Mouse (Mus musculus): ENCODE measurements around the gene Arid1a. TPM values are rescaled to one million over a fixed set of nuclear protein-coding genes. Genes with fewer than 3 reads are reported as not detected.

Gene Arid1a
- polyA plus RNA-seq, 1 experiment: 43.7 TPM

GRCm38 (mm10) chr4:133729541-133730093, 27.0 kb downstream of the Arid1a start:
- TF ChIP-seq CTCF (conservative IDR thresholded peaks at IDR 0.05; ENCODE audit: insufficient read depth, insufficient read length, low read depth, low read length) (no peak), POLR2A (IDR thresholded peaks at IDR 0.05; ENCODE audit: low read depth, low read length) (no peak)
- Histone ChIP-seq H3K4me1 (ENCODE audit: control insufficient read depth, insufficient read depth, low read length) (peaks cover 27% of the 10 kb centered on the region), H3K36me3 (ENCODE audit: control insufficient read depth, insufficient read depth, low read length) (no peaks in the 10 kb centered on the region; the same call in 1 of the 2 replicates), H3K27me3 (replicated peaks; ENCODE audit: control insufficient read depth, insufficient read depth, low read length) (no peaks in the 10 kb centered on the region), H3K4me3 (ENCODE audit: insufficient read depth, low read depth, low read length) (no peak overlapping the region), H3K27ac (ENCODE audit: insufficient read depth, low read depth, low read length) (peak overlapping the region; percentile 1)
- WGBS: under 1% methylated on average over 16 of the region's 16 CpGs
- DNase-seq: peak; percentile 98

- 28% methylated on average over 6 of the region's 6 CpGs for WGBS
These were observed 27.6 kb downstream of the Arid1a start for GRCm38 (mm10) chr4:133729007-133729406.

GRCm38 (mm10) chr4:133728256-133728655, 28.3 kb downstream of the Arid1a start:
- no peak overlapping the region for H3K27ac ChIP-seq (ENCODE audit: insufficient read depth, low read depth, low read length)
- H3K4me3 ChIP-seq (ENCODE audit: insufficient read depth, low read depth, low read length): no peak overlapping the region
- WGBS: 35% methylated on average over 9 of the region's 9 CpGs
- no peak for DNase-seq
- TF ChIP-seq CTCF (conservative IDR thresholded peaks at IDR 0.05; ENCODE audit: insufficient read depth, insufficient read length, low read depth, low read length): no peak
- no peak for TF ChIP-seq POLR2A (IDR thresholded peaks at IDR 0.05; ENCODE audit: low read depth, low read length)
- H3K4me1 ChIP-seq (ENCODE audit: control insufficient read depth, insufficient read depth, low read length): peaks cover 19% of the 10 kb centered on the region
- no peaks in the 10 kb centered on the region for H3K27me3 ChIP-seq (replicated peaks; ENCODE audit: control insufficient read depth, insufficient read depth, low read length)
- H3K36me3 ChIP-seq (ENCODE audit: control insufficient read depth, insufficient read depth, low read length): no peaks in the 10 kb centered on the region; the same call in 1 of the 2 replicates

More at GRCm38 (mm10) chr4:133729007-133729406, 27.6 kb downstream of the Arid1a start:
- H3K36me3 ChIP-seq (ENCODE audit: control insufficient read depth, insufficient read depth, low read length): no peaks in the 10 kb centered on the region; the same call in 1 of the 2 replicates
- H3K27ac ChIP-seq (ENCODE audit: insufficient read depth, low read depth, low read length): no peak overlapping the region
- DNase-seq: no peak
- peaks cover 25% of the 10 kb centered on the region for H3K4me1 ChIP-seq (ENCODE audit: control insufficient read depth, insufficient read depth, low read length)
- TF ChIP-seq POLR2A (IDR thresholded peaks at IDR 0.05; ENCODE audit: low read depth, low read length) (no peak), CTCF (conservative IDR thresholded peaks at IDR 0.05; ENCODE audit: insufficient read depth, insufficient read length, low read depth, low read length) (no peak)
- H3K4me3 ChIP-seq (ENCODE audit: insufficient read depth, low read depth, low read length): no peak overlapping the region
- no peaks in the 10 kb centered on the region for H3K27me3 ChIP-seq (replicated peaks; ENCODE audit: control insufficient read depth, insufficient read depth, low read length)

- Histone ChIP-seq H3K4me1 (ENCODE audit: control insufficient read depth, insufficient read depth, low read length) (peaks cover 17% of the 10 kb centered on the region), H3K36me3 (ENCODE audit: control insufficient read depth, insufficient read depth, low read length) (peaks cover 8% of the 10 kb centered on the region), H3K27me3 (replicated peaks; ENCODE audit: control insufficient read depth, insufficient read depth, low read length) (no peaks in the 10 kb centered on the region), H3K4me3 (ENCODE audit: insufficient read depth, low read depth, low read length) (no peak overlapping the region), H3K27ac (ENCODE audit: insufficient read depth, low read depth, low read length) (no peak overlapping the region)
- DNase-seq: no peak
- TF ChIP-seq CTCF (conservative IDR thresholded peaks at IDR 0.05; ENCODE audit: insufficient read depth, insufficient read length, low read depth, low read length) (no peak), POLR2A (IDR thresholded peaks at IDR 0.05; ENCODE audit: low read depth, low read length) (no peak)
- WGBS: 57% methylated on average over 2 of the region's 2 CpGs
These were observed 30.9 kb downstream of the Arid1a start for GRCm38 (mm10) chr4:133725706-133726105.

- Histone ChIP-seq H3K27ac (ENCODE audit: insufficient read depth, low read depth, low read length) (no peak overlapping the region), H3K27me3 (replicated peaks; ENCODE audit: control insufficient read depth, insufficient read depth, low read length) (no peaks in the 10 kb centered on the region), H3K4me3 (ENCODE audit: insufficient read depth, low read depth, low read length) (no peak overlapping the region), H3K36me3 (ENCODE audit: control insufficient read depth, insufficient read depth, low read length) (peaks cover 19% of the 10 kb centered on the region), H3K4me1 (ENCODE audit: control insufficient read depth, insufficient read depth, low read length) (peaks cover 4% of the 10 kb centered on the region; the same call in 1 of the 2 replicates)
- TF ChIP-seq POLR2A (IDR thresholded peaks at IDR 0.05; ENCODE audit: low read depth, low read length) (no peak), CTCF (conservative IDR thresholded peaks at IDR 0.05; ENCODE audit: insufficient read depth, insufficient read length, low read depth, low read length) (no peak)
- DNase-seq: no peak
- 79% methylated on average over 3 of the region's 3 CpGs for WGBS
These were observed 36.8 kb downstream of the Arid1a start for GRCm38 (mm10) chr4:133719791-133720190.

- Histone ChIP-seq H3K27me3 (replicated peaks; ENCODE audit: control insufficient read depth, insufficient read depth, low read length) (no peaks in the 10 kb centered on the region), H3K36me3 (ENCODE audit: control insufficient read depth, insufficient read depth, low read length) (peaks cover 2% of the 10 kb centered on the region; the same call in 1 of the 2 replicates), H3K4me3 (ENCODE audit: insufficient read depth, low read depth, low read length) (no peak overlapping the region), H3K4me1 (ENCODE audit: control insufficient read depth, insufficient read depth, low read length) (peaks cover 18% of the 10 kb centered on the region; the same call in 1 of the 2 replicates), H3K27ac (ENCODE audit: insufficient read depth, low read depth, low read length) (no peak overlapping the region)
- no peak for TF ChIP-seq CTCF (conservative IDR thresholded peaks at IDR 0.05; ENCODE audit: insufficient read depth, insufficient read length, low read depth, low read length)
- no peak for TF ChIP-seq POLR2A (IDR thresholded peaks at IDR 0.05; ENCODE audit: low read depth, low read length)
- WGBS: 53% methylated on average over 5 of the region's 5 CpGs
- DNase-seq: no peak
These were observed 43.8 kb downstream of the Arid1a start for GRCm38 (mm10) chr4:133712755-133713154.

GRCm38 (mm10) chr4:133711307-133712076, 45.1 kb downstream of the Arid1a start:
- Histone ChIP-seq H3K4me3 (ENCODE audit: insufficient read depth, low read depth, low read length) (no peak overlapping the region), H3K27me3 (replicated peaks; ENCODE audit: control insufficient read depth, insufficient read depth, low read length) (no peaks in the 10 kb centered on the region), H3K27ac (ENCODE audit: insufficient read depth, low read depth, low read length) (no peak overlapping the region), H3K36me3 (ENCODE audit: control insufficient read depth, insufficient read depth, low read length) (no peaks in the 10 kb centered on the region; the same call in 1 of the 2 replicates), H3K4me1 (ENCODE audit: control insufficient read depth, insufficient read depth, low read length) (peaks cover 28% of the 10 kb centered on the region)
- TF ChIP-seq POLR2A (IDR thresholded peaks at IDR 0.05; ENCODE audit: low read depth, low read length) (no peak), CTCF (conservative IDR thresholded peaks at IDR 0.05; ENCODE audit: insufficient read depth, insufficient read length, low read depth, low read length) (no peak)
- no peak for DNase-seq
- whole genome bisulfite sequencing: 60% methylated on average over 6 of the region's 6 CpGs
